Mouse (Mus musculus): Measurements from ENCODE around the gene Zfp740.
"Not testable (repeated sequence)": the region's sequence is repeated elsewhere in the genome, so short reads cannot be mapped to it uniquely, and the experiment has no call there.

The Zfp740 gene

DNA sequence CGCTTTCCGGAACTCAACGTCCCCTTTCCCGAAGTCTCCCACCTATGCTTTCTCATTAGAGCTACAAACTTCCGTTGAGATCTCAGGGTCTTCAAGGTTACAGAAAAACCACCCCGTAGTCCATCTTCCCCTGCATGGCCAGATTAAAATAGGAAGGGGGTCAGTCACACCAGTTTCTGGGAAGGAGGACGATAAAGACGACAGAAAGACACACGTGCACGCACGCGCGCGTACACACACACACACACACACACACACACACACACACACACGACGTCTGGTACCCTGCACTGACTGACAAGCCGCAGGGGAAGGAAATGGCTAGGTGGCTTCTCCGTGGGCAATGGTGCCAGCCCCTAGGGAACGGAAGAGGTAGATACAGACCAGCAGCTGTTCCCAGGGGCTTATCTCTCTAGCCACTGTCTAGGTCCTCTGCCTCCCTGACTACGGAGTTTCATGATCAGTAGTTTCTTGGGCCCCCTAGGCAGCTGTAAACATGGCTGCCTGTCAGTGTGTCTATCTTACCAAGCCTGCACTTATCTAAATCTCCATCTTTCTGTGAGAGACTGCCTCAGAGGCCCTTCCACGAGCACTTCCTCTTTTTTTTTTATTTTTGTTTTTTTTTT is 22.1 kb downstream of the Zfp740 start:
- DNase-seq (ENCODE audit: low read depth, low spot score): no peak

DNA sequence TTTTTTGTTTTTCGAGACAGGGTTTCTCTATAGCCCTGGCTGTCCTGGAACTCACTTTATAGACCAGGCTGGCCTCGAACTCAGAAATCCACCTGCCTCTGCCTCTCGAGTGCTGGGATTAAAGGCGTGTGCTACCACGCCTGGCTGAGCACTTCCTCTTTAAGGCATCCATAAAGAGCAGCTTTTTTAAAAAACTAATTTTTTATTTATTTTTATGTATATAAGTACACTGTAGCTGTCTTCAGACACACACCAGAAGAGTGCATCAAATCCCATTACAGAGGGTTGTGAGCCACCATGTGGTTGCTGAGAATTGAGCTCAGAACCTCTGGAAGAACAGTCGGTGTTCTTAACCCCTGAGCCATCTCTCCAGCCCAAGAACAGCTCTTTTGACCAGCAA is 22.6 kb downstream of the Zfp740 start:
- not testable (repeated sequence) for DNase-seq (ENCODE audit: low read depth, low spot score)

DNA sequence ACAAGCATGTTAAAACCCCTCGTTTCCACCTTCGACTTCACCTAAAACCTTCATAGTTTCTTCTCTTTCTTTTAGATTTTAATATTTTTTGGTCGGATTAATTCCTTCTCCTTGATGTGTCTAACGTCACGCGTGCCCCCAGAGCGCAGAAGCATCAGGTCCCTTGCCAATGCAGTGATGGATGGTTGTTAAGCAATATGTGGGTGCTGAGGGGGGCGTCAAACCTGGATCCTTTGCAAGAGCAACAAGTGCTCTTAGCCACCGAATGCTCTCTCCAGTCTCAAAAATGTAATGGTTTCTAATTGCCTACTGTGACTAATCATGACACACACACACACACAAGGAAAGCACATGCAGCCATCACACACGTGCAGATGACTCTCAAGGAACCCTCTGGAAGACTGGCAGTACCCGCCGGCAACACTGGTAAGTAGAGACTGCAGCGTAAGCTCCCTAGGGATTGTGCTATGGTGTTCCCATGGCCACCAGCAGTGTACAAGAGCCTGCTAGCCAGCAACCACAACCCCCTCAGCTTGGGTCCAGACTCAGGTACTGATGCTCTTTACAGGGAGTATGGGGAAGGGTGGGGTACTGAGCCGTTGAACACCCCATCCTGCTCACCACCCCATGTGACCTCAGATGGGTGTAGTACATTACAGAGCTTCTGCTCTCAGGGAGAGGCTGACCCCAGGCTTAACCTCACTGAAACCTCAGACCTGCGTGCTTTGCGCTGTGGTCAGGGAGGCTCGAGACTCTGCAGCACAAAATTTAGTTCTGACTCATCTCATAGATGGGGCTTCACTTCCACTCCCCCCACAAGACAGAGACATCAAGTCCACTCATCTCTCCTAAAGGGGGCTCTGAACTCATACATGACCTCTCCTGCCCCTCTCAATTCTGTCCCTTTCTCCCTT is 27.6 kb downstream of the Zfp740 start:
- DNase-seq (ENCODE audit: low read depth, low spot score): no peak

GRCm38 (mm10) chr15:102231748-102232147 is 28.7 kb downstream of the Zfp740 start, which contains the start of gene Itgb7:
Gene Itgb7, minus strand, starts transcription at chr15:102231944.
- no peak for DNase-seq (ENCODE audit: low read depth, low spot score)

DNA sequence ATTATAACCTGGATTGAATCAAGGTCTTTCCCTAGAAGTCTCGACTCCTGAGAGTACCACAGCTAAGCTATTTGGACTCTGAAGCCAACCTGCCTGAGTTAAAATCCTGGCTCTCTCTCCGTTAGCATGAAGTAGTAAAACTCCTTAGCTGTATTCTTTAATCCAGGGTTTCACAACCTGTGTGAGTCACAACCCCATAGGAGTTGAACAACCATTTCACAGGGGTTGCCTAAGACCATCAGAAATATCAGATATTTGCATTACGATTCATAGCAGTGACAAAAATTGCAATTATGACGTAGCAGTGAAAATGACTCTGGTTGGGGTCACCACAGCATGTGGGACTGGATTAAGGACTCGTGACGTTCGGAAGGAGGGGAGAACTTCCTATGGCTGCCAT is 29.7 kb downstream of the Zfp740 start:
- DNase-seq (ENCODE audit: low read depth, low spot score): no peak

GRCm38 (mm10) chr15:102233896-102234295 is 30.8 kb downstream of the Zfp740 start:
- no peak for DNase-seq (ENCODE audit: low read depth, low spot score)

DNA sequence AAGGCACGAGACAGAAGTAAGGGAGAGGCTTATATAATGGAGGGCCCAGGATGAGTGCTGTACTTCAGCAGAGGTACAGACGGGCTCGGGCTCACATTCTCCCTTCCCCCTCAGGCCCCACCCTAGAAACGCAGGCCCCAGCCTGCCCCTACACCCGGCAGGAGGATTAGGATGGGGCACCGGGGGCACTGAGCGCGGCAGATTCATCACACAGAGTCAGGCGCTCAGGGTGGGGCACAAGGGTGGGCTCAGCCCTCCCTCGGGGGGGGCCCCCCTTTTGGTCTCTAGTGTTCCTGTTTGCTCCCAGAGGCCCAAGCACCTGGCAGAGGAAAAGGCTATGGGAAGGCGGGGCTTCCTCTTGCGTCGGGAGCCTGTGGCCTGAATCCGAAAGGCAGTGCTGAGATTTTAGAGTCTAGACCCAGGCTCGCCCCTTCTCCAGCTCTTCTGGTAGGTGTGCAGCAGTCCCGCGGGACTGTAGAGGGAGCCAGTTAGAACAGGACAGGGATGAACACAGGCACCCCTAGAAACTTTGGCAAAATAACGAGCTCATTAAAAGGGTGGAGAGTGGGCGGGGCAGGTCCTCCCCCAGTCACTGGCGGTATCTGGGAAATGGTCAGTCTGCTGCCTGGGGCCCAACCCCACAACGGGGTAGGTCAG is 32.5 kb downstream of the Zfp740 start:
- no peak for DNase-seq (ENCODE audit: low read depth, low spot score)

DNA sequence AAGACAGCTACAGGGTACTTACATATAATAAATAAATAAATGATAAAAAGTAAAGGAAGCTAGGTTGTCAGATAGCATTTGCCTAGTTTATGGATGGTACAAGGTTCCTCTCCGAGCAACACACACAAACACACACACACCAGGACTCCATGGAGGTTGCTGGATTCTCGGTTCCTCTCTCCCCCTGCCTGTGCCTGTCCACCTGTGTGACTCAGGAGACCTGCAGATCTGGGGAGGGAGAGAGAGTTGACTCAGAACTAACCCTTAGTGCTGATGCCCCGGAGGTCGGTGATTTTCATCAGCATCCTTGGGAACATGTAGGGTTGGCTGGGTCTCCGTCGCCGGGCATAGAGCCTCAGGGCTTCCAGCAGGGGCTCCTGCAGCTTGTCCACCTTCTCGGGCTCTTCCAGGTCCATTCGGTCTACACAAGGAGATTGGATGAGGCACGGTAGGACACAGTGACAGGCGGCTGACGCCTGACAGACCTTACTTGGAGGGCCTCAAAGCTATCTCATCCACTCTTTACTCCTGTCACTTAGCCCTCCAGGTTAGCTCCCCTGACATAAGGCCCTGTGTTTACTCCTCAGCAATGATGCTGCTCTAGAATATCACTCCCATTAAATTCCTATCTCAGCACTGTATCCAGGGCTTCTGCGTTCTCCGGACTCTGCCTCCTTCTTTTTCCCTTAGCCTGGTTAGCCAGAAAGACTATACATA is 35.7 kb downstream of the Zfp740 start:
- DNase-seq (ENCODE audit: low read depth, low spot score): no peak

DNA sequence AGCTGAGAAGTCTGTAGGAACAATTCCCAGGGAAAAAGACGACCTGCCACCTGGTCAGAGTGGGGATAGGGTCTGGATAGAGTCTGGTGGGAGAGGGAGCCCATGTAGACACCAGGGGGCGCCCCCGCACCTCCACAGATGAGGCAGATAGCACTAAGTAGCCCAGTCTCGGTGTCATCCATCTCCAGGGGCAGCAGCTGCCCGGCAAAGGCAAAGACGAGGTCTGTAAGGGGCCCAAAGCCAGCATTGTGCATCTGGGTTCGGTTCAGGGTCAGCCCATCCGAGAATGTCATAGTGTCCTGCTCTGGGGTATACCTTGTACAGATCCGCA is 36.2 kb downstream of the Zfp740 start:
- no peak for DNase-seq (ENCODE audit: low read depth, low spot score)

DNA sequence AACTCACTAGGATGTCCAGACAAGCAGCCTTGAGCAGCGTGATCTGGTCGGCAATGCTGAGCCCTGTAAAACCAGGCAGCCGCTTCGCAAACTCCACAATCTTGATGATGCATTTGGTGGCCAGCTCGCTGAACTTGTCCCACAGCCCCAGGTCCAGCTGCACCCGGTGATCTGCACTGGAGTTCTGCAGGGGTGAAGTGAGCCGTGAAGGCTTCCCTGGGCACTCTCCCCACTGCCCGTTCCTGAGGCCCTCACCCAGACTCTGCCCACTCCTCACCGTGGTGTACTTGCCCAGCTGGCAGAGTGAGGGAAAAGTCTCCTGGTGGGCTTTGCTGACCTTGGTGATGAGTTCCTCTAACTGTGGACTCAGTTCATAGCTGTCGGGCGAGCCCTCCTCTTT is 36.8 kb downstream of the Zfp740 start:
- no peak for DNase-seq (ENCODE audit: low read depth, low spot score)

GRCm38 (mm10) chr15:102240607-102241006 is 37.6 kb downstream of the Zfp740 start:
- DNase-seq (ENCODE audit: low read depth, low spot score): no peak

- no peak for DNase-seq (ENCODE audit: low read depth, low spot score)
These were observed 39.6 kb downstream of the Zfp740 start for GRCm38 (mm10) chr15:102242404-102243228.

DNA sequence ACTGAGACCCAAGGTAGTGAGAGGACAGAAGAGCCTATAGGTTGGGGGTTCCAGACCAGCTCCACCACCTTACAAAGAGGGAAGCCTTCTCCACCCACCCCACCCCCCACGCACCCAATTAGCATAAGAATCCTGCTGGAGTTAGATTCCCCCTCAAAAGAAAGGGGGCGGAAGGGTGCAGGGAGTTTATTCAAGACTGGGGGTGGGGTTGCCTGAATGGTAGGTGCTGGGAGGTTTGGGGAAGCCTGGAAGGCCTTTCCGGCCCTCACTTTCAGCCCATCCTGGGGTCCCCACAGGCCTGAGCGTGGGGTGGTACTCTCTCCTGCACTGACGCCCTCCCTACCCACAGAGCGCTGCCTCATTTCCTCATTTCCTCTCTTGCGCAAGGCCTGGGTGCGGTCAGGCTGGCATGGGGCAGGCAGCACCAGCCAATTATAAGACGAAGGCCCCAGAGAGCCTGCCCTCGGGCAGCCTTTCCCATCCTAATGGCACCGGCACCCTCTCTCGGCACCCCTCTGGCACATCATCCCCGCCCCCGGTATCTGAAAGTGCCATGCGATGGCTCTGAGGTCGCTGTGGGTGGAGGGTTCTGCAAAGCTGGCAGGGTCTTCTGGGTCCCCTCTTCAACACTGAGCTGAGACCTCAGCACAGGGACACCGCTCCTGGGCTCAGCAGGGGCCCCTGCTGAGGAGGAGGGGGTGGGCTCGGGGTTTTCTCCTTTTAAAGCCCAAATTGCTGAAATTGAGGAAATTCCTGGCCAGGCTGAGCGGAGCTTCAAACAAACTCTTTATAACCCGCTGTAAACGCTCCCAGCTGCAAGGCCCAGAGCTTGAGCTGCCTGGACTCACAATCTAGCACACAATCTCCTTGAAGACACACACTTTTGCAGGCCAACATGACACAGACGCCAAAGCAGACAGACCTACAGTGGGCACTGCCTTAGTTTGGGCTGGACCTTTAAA is 40.5 kb downstream of the Zfp740 start:
- DNase-seq (ENCODE audit: low read depth, low spot score): peak; percentile 65

DNA sequence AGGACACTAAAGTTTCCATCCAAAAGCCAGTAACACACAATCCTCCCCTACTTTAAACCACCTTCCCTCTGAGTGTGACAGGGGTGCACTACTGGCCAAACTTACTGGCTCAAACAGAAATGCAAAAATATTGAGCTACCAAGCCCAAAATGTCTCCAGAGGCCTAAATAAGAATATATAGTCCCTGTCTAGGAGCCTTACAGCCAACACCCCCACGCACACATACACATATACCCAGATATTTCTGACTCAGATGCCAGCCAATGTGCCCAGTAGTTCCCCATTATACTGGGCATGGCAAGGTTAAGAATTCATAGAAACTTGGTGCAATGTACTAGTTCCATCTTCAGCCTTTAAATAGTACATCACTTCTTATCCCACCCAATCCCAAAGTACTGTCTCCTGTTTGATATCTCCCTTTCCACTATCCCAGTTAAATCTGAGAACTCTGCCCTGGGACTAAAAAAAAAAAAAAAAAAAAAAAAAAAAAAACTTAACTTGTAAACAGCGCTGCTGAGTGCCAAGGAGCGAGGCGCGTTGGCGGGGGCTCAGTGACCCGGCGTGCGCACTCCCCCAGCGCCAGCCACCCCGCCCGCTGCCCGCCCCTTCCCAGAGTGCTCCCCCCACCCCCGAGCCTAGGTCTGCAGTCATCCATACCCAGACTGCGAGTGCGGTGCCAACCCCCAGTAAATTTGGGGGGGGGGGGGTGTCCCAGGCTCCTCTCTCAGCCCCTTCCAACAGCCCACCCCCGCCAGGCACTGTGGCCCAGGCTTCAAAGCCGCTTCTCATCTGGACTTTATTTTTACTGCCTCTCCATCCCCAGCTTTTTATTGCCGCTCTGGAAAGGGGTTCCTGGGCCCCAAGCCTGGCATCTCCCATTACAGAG is 41.5 kb downstream of the Zfp740 start:
- no peak for DNase-seq (ENCODE audit: low read depth, low spot score)

DNA sequence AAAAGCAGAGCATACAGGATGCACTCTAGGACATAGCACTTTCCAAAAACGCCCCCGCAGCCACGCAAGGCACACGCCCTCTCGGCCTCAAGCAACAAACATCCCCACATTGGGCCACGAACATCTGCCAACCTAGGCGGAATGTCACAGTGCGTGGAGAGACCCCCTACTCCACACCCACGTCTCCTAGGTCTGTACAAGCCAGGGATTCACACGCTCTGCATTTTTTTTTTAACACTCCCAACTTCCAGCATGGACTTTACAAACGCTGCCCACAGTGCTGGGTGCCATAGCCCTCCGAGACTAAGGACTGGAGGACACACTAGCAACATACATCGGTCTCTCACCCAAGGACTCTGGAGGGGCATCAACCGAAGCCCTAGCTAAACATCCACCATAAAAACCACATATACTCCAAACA is 42.4 kb downstream of the Zfp740 start:
- DNase-seq (ENCODE audit: low read depth, low spot score): no peak

DNA sequence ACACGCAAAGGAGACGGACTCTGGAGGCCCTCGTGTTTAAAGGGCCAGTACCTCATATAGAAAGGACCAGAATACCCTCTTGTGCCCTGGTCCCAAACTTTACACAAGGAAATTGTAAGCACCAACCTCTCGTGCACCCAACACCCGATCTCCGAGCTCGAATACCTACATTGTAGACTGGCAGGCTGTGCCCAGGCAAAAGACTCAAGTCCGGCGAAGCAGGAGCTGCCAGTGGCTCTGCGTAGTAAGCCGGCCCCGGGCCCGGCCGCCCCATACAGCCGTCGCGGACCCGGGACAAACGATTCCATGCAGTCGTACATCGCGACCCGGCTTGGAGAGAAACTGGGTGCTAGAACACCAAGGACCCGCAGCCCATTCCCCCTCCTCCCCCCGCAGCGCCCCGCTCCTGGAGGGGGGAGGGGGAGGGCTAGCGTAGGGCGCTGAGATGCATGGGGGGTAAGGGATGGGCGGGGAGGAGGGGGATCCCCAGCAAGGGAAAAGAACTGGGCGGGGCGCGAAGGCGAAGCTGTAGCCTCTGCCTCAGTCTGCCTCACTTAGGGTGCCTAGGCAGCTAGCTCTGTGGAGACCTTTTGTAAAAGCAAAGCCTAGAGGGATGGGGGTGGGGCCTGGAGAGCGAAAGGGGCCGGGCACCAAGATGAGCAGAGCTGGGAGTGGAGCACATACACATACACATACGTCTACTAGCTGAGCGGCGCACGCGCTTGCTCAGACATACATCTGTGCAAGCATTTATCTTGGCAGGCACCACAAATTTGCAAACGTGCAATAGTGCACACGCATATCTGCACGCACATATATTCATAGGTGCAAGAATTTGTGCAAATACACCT is 43.1 kb downstream of the Zfp740 start:
- DNase-seq (ENCODE audit: low read depth, low spot score): peak; percentile 77

DNA sequence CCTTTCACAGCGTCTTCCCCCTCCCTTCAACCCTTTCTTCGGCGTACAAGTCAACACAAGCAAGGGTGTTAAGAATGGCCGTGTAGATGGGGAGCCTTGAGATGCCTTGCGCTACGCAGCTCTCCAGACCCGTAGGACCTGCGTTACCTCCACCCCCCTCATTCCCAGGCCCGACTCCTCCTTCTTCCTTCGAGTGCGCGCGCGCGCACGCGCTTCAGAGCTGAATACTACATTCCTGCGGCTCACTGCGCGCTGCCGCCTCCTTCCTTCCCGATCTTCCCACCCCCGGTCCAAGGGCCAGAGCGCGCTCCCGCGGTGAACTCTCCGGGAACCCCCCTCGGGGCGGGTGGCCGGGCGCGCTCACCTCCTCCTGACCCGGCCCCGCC is 43.8 kb downstream of the Zfp740 start:
- DNase-seq (ENCODE audit: low read depth, low spot score): peak; percentile 94

Measured in skeletal muscle tissue, adult 2 months (tissue).